Mouse (Mus musculus): ENCODE data around the gene Rxra.

DNA sequence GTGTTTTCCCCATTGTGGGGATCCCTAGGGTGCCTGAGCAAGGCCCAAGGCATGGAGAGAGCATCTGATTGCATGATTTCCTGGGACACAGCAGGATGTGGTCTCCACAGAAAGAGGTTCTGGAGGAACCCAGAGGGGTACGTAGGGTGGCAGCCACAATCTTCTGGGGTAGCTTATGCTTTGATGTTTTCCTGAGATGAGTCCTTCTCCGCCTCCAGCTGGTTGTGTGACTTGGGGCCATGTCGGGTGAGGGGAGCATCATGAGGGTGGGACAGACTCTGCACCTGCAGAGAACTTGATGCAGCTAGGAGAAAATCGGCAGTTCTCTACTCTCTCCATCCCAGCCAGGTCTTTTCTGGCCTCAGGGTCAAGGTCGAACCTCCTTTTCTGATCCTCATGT, 36.4 kb downstream of the Rxra start:
- TF ChIP-seq CTCF (IDR thresholded peaks at IDR 0.05; ENCODE audit: low read depth, low read length), result no peak
- no peak for TF ChIP-seq POLR2A (IDR thresholded peaks at IDR 0.05; ENCODE audit: extremely low read depth, insufficient read depth, low read length)

Data from liver, adult 2 months (tissue).